Mouse (Mus musculus): Measurements from ENCODE around the gene Rufy4.
"Not testable (repeated sequence)": the region's sequence is repeated elsewhere in the genome, so short reads cannot be mapped to it uniquely, and the experiment has no call there.

DNA sequence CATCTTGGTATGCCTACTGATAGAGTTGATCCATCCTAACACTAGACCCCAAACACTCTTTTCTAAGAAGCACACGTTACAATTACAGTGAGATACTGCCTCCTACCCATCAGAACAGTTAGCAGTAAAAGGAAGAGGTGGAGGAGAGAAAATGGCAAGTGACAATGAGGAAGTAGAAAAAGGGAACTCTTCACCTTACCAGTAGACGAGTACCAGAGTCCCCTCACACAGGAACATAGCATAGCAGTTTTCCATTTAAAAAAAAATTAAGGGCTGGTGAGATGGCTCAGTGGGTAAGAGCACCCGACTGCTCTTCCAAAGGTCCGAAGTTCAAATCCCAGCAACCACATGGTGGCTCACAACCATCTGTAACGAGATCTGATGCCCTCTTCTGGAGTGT, 34.3 kb downstream of the Rufy4 start:
- not testable (repeated sequence) for TF ChIP-seq CTCF (IDR thresholded peaks at IDR 0.05; ENCODE audit: borderline replicate concordance, insufficient read depth, low read depth, low read length); POLR2A (IDR thresholded peaks at IDR 0.05; ENCODE audit: borderline replicate concordance, insufficient read depth, low read length)
